Mouse (Mus musculus) limb, embryonic 14.5 days (tissue): ENCODE data around the gene Slc2a9. TPM values are rescaled to one million over a fixed set of nuclear protein-coding genes. Genes with fewer than 3 reads are reported as not detected.

Experiments used
- ATAC-seq: fragments of 200-750 bp; cut with Nextera tagmentation; 2 replicates; pipeline ENCODE4 v1.8.0; 2017; ENCODE audit warnings: low read depth, moderate number of reproducible peaks, moderate TSS enrichment; ENCODE audit not compliant: low FRiP score
- DNase-seq: peaks from one replicate; pipeline ENCODE4 v3.0.0-alpha.2; 2015; ENCODE audit warnings: low spot score
- H3K27ac ChIP-seq: fragments of 300-500 bp; sonication (generic); replicated peaks from 2 replicates; pipeline ENCODE4 v1.5.1; 2014; ENCODE audit warnings: low read depth, mild to moderate bottlenecking, low read length, moderate library complexity, mixed read lengths
- H3K27me3 ChIP-seq: fragments of 300-500 bp; sonication (generic); 2 replicates; pipeline ENCODE4 v1.6.1; 2014; ENCODE audit warnings: low read length, mixed read lengths; ENCODE audit not compliant: control insufficient read depth, insufficient read depth
- H3K36me3 ChIP-seq: fragments of 300-500 bp; sonication (generic); 2 replicates; pipeline ENCODE4 v1.6.1; 2014; ENCODE audit warnings: mild to moderate bottlenecking, low read length, moderate library complexity, mixed read lengths; ENCODE audit not compliant: control insufficient read depth, insufficient read depth
- H3K4me1 ChIP-seq: fragments of 300-500 bp; sonication (generic); 2 replicates; pipeline ENCODE4 v1.6.1; 2014; ENCODE audit warnings: antibody characterized with exemption, low read length, mixed read lengths; ENCODE audit not compliant: control insufficient read depth, insufficient read depth
- H3K4me2 ChIP-seq: fragments of 300-500 bp; sonication (generic); replicated peaks from 2 replicates; pipeline ENCODE4 v1.6.1; 2014; ENCODE audit warnings: low read depth, mild to moderate bottlenecking, low read length, moderate library complexity; ENCODE audit not compliant: severe bottlenecking
- H3K4me3 ChIP-seq: fragments of 300-500 bp; sonication (generic); replicated peaks from 2 replicates; pipeline ENCODE4 v1.5.1; 2014; ENCODE audit warnings: low read length
- H3K9ac ChIP-seq: fragments of 300-500 bp; sonication (generic); 2 replicates; pipeline ENCODE4 v1.6.1; 2014; ENCODE audit warnings: mild to moderate bottlenecking, low read depth, low read length, moderate library complexity; ENCODE audit not compliant: severe bottlenecking
- H3K9me3 ChIP-seq: fragments of 300-500 bp; sonication (generic); 2 replicates; pipeline ENCODE4 v1.6.1; 2016; ENCODE audit warnings: low read length; ENCODE audit not compliant: control insufficient read depth
- POLR2A ChIP-seq: fragments of 200-500 bp; IDR thresholded peaks from 2 replicates; pipeline ENCODE4 v1.8.0; 2012; ENCODE audit warnings: inconsistent platforms, mild to moderate bottlenecking, moderate library complexity, borderline replicate concordance; ENCODE audit not compliant: insufficient read depth, insufficient read length; ENCODE audit errors: extremely low read depth
- WGBS: fragments of 180-500 bp; shearing (Covaris S2); extraction: QIAGEN DNeasy Blood & Tissue Kit; methylation state at CpG from one replicate; pipeline ENCODE4 v1.1.7; 2014; 5-methylcytosine and 5-hydroxymethylcytosine counted together
- polyA plus RNA-seq, 2 experiments: library from polyadenylated mRNA; depleted of rRNA in 1 of 2; stranded (reverse) in 1 of 2; unstranded in 1 of 2; fragments of >200 nt; fragmentation: Nextera tagmentation in 1 of 2; extraction: Ambion mirVana in 1 of 2; gene quantifications; 2 replicates each; pipeline versions ENCODE4 v1.2.1 to v1.2.3; 2012 to 2014

The Slc2a9 gene
- polyA plus RNA-seq, 2 experiments: 0.66 to 0.85 TPM

- ATAC-seq (no peak), DNase-seq (no peak)
- WGBS: 79% methylated on average over 3 of the region's 3 CpGs
- Histone ChIP-seq H3K4me2 (no peak overlapping the region), H3K9ac (no peak overlapping the region), H3K36me3 (no peaks in the 10 kb centered on the region), H3K4me1 (no peaks in the 10 kb centered on the region), H3K4me3 (no peak overlapping the region), H3K9me3 (no peaks in the 10 kb centered on the region), H3K27me3 (no peaks in the 10 kb centered on the region), H3K27ac (no peak overlapping the region)
- no peak for TF ChIP-seq POLR2A
Measured at GRCm38 (mm10) chr5:38356927-38357326, 146.0 kb downstream of the Slc2a9 start.

DNA sequence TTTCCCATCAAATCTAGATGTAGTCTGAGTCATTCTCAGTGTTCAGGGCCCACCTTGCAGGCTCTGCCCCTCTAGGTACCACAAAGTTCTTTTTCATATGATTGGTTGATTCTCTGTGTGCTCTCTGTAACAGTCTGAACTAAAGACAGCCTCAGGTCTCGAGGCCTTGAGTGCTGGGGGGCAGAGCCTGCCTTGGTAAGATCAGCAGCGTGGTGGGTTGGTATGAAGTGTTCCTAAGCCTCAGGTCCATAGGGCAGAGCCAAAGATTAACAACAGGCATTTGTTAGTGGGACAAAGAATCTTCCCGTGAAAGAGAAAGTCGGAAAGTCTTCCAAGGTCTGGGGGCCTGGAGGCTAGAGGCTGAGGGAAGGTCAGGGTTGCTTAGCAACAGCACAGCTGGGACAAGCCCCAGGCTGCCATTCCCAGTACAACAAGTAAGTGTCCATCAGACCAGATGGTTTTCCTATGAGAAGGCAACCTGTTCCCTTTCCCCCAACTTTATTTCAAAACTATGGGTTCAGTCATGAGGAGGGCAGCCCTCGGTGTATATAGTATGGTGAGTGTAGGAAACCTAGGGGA lies 152.5 kb downstream of the Slc2a9 start:
- TF ChIP-seq POLR2A: no peak
- no peak overlapping the region for H3K9ac ChIP-seq
- DNase-seq (no peak), ATAC-seq (no peak)
- no peak overlapping the region for H3K4me3 ChIP-seq
- WGBS: 49% methylated on average over 5 of the region's 5 CpGs
- no peaks in the 10 kb centered on the region for H3K36me3 ChIP-seq
- H3K9me3 ChIP-seq: no peaks in the 10 kb centered on the region
- H3K27ac ChIP-seq: no peak overlapping the region
- H3K4me2 ChIP-seq: no peak overlapping the region
- no peaks in the 10 kb centered on the region for H3K4me1 ChIP-seq
- no peaks in the 10 kb centered on the region for H3K27me3 ChIP-seq

- 34% methylated on average over 10 of the region's 10 CpGs for WGBS
- Histone ChIP-seq H3K9ac (no peak overlapping the region), H3K4me3 (no peak overlapping the region), H3K27ac (no peak overlapping the region), H3K36me3 (no peaks in the 10 kb centered on the region), H3K27me3 (no peaks in the 10 kb centered on the region), H3K4me1 (no peaks in the 10 kb centered on the region), H3K9me3 (no peaks in the 10 kb centered on the region), H3K4me2 (no peak overlapping the region)
- ATAC-seq: no peak
- no peak for TF ChIP-seq POLR2A
- DNase-seq: peak; percentile 42
Measured at GRCm38 (mm10) chr5:38346646-38347432, 156.1 kb downstream of the Slc2a9 start.

- no peak for ATAC-seq
- no peaks in the 10 kb centered on the region for H3K27me3 ChIP-seq
- H3K4me2 ChIP-seq: no peak overlapping the region
- H3K4me1 ChIP-seq: no peaks in the 10 kb centered on the region
- no peaks in the 10 kb centered on the region for H3K9me3 ChIP-seq
- TF ChIP-seq POLR2A: no peak
- H3K9ac ChIP-seq: no peak overlapping the region
- WGBS: 71% methylated on average over 3 of the region's 3 CpGs
- no peak for DNase-seq
- H3K4me3 ChIP-seq: no peak overlapping the region
- no peak overlapping the region for H3K27ac ChIP-seq
- no peaks in the 10 kb centered on the region for H3K36me3 ChIP-seq
Measured at GRCm38 (mm10) chr5:38343101-38343500, 159.8 kb downstream of the Slc2a9 start.

- no peak for TF ChIP-seq POLR2A
- no peak overlapping the region for H3K27ac ChIP-seq
- WGBS: 50% methylated on average over 1 of the region's 1 CpGs
- no peak overlapping the region for H3K4me2 ChIP-seq
- H3K9ac ChIP-seq: no peak overlapping the region
- H3K27me3 ChIP-seq: no peaks in the 10 kb centered on the region
- H3K4me1 ChIP-seq: no peaks in the 10 kb centered on the region
- no peaks in the 10 kb centered on the region for H3K9me3 ChIP-seq
- no peak overlapping the region for H3K4me3 ChIP-seq
- ATAC-seq (no peak), DNase-seq (no peak)
- H3K36me3 ChIP-seq: no peaks in the 10 kb centered on the region
Measured at GRCm38 (mm10) chr5:38334582-38334981, 168.4 kb downstream of the Slc2a9 start.
